Mouse (Mus musculus) CH12.LX (cell line): ENCODE data around the gene Gm20388. TPM values are rescaled to one million over a fixed set of nuclear protein-coding genes. Genes with fewer than 3 reads are reported as not detected.
A peak's percentile ranks its signal among the peaks of the same experiment; 100 is the strongest.

Experiments
- DNase-seq: peaks from one replicate; pipeline ENCODE4 v3.0.0-alpha.2; 2013; ENCODE audit errors: extremely low read depth
- H3K27ac ChIP-seq: 2 replicates; pipeline ENCODE4 v1.5.1; 2012; ENCODE audit warnings: low read depth, mild to moderate bottlenecking, control low read depth, moderate library complexity; ENCODE audit not compliant: insufficient read depth
- H3K27me3 ChIP-seq: replicated peaks from 2 replicates; pipeline ENCODE3; 2012; ENCODE audit warnings: inconsistent platforms
- H3K36me3 ChIP-seq, 2 experiments: replicated peaks in 1 of 2; 2 replicates each; pipeline versions ENCODE3 to v1.6.1; 2012; ENCODE audit warnings: inconsistent platforms in 1 of 2, low read length in 1 of 2, mild to moderate bottlenecking in 1 of 2, mixed read lengths in 1 of 2, moderate library complexity in 1 of 2; ENCODE audit not compliant: control insufficient read depth in 1 of 2, insufficient read depth in 1 of 2
- H3K4me1 ChIP-seq, 2 experiments: 2 replicates each; pipeline ENCODE4 v1.6.1; 2012; ENCODE audit warnings: inconsistent platforms in 1 of 2, moderate library complexity in 1 of 2; ENCODE audit not compliant: insufficient read depth in 2 of 2, control insufficient read depth in 1 of 2
- H3K4me2 ChIP-seq: 2 replicates; pipeline ENCODE4 v1.6.1; 2012; ENCODE audit warnings: low read depth, mild to moderate bottlenecking, control low read depth; ENCODE audit not compliant: poor library complexity, insufficient read depth, severe bottlenecking
- H3K4me3 ChIP-seq, 3 experiments: fragments of 150-350 bp in 1 of 3; sonication (generic) in 1 of 3; replicated peaks in 1 of 3; 2 replicates each; pipeline versions ENCODE3 to v1.5.1; 2011 to 2012; ENCODE audit warnings: low read depth in 2 of 3, low read length in 2 of 3, mild to moderate bottlenecking in 2 of 3, moderate library complexity in 2 of 3, control low read depth in 1 of 3, improper control_type of control experiment in 1 of 3, inconsistent platforms in 1 of 3, mixed read lengths in 1 of 3; ENCODE audit not compliant: poor library complexity in 1 of 3
- H3K79me2 ChIP-seq: replicated peaks from 2 replicates; pipeline ENCODE4 v1.6.1; 2012; ENCODE audit warnings: mild to moderate bottlenecking, moderate library complexity; ENCODE audit not compliant: control insufficient read depth, poor library complexity, insufficient read depth, severe bottlenecking; ENCODE audit errors: extremely low read depth
- H3K9ac ChIP-seq: 2 replicates; pipeline ENCODE4 v1.6.1; 2012; ENCODE audit warnings: low read depth, mild to moderate bottlenecking, control low read depth, moderate library complexity; ENCODE audit not compliant: insufficient read depth
- H3K9me3 ChIP-seq: replicated peaks from 2 replicates; pipeline ENCODE3; 2012; ENCODE audit warnings: low read length, inconsistent platforms, mixed read lengths
- BHLHE40 ChIP-seq: IDR thresholded peaks from 2 replicates; pipeline ENCODE4 v1.6.1; 2011; ENCODE audit warnings: mild to moderate bottlenecking, low read depth, low read length, improper control_type of control experiment
- CTCF ChIP-seq, 2 experiments: IDR thresholded peaks in 1 of 2; conservative IDR thresholded peaks in 1 of 2; 2 replicates each; pipeline ENCODE4 v1.5.1; 2011 to 2012; ENCODE audit warnings: low read depth in 2 of 2, low read length in 2 of 2, improper control_type of control experiment in 1 of 2, inconsistent platforms in 1 of 2, mild to moderate bottlenecking in 1 of 2, moderate library complexity in 1 of 2
- GABPA ChIP-seq: IDR thresholded peaks from 2 replicates; pipeline ENCODE4 v1.6.1; 2012; ENCODE audit warnings: low read depth, low read length, improper control_type of control experiment, inconsistent platforms; ENCODE audit not compliant: insufficient replicate concordance
- JUN ChIP-seq: IDR thresholded peaks from 2 replicates; pipeline ENCODE4 v1.6.1; 2011; ENCODE audit warnings: low read depth, mild to moderate bottlenecking, low read length, improper control_type of control experiment, moderate library complexity; ENCODE audit not compliant: insufficient read depth
- MAX ChIP-seq: IDR thresholded peaks from 2 replicates; pipeline ENCODE4 v1.6.1; 2011; ENCODE audit warnings: low read length, improper control_type of control experiment
- MYC ChIP-seq: IDR thresholded peaks from 2 replicates; pipeline ENCODE4 v1.6.1; 2011; ENCODE audit warnings: low read depth, mild to moderate bottlenecking, improper control_type of control experiment, low read length
- NRF1 ChIP-seq: IDR thresholded peaks from 2 replicates; pipeline ENCODE4 v1.6.1; 2014; ENCODE audit warnings: low read depth, mild to moderate bottlenecking, inconsistent platforms, low read length, improper control_type of control experiment, moderate library complexity
- POLR2A ChIP-seq: IDR thresholded peaks from 2 replicates; pipeline ENCODE4 v1.6.1; 2011; ENCODE audit warnings: low read depth, mild to moderate bottlenecking, improper control_type of control experiment, low read length
- RCOR1 ChIP-seq: conservative IDR thresholded peaks from 2 replicates; pipeline ENCODE4 v1.6.1; 2012; ENCODE audit warnings: low read depth, mild to moderate bottlenecking, inconsistent platforms, low read length, improper control_type of control experiment
- TCF12 ChIP-seq: IDR thresholded peaks from 2 replicates; pipeline ENCODE4 v1.6.1; 2014; ENCODE audit warnings: low read depth, mild to moderate bottlenecking, inconsistent platforms, low read length, improper control_type of control experiment
- USF1 ChIP-seq: IDR thresholded peaks from 2 replicates; pipeline ENCODE4 v1.6.1; 2014; ENCODE audit warnings: low read depth, mild to moderate bottlenecking, inconsistent platforms, low read length, improper control_type of control experiment
- USF2 ChIP-seq: conservative IDR thresholded peaks from 2 replicates; pipeline ENCODE4 v1.6.1; 2011; ENCODE audit warnings: low read depth, low read length, improper control_type of control experiment
- dilution Hi-C: fragments of 300-500 bp; cut with MboI; formaldehyde crosslinking; loops from 2 replicates; pipeline ENCODE4 v1.14.3; 2020; ENCODE audit warnings: low sequenced_read_pairs; ENCODE audit not compliant: extremely low pct_unique_long_range_greater_than_20kb, extremely low pct_ligation_motif_present
- in situ Hi-C: fragments of 300-500 bp; cut with MboI; formaldehyde crosslinking; loops from 3 replicates; pipeline ENCODE4 v1.14.3; 2019; ENCODE audit warnings: low sequenced_read_pairs, low pct_ligation_motif_present, low pct_unique_long_range_greater_than_20kb, mixed read lengths
- polyA plus RNA-seq: library from polyadenylated mRNA; unstranded; fragments of >175 nt; gene quantifications from 2 replicates; pipeline ENCODE4 v1.2.1, GENCODE M21; 2012; ENCODE audit warnings: low read depth; ENCODE audit not compliant: insufficient read length
- total RNA-seq, 2 experiments: library from RNA; depleted of rRNA; stranded (reverse); fragments of 300-350 nt in 1 of 2; fragments of >200 nt in 1 of 2; gene quantifications; 2 replicates each; pipeline ENCODE4 v1.2.3; 2012 to 2014

Gene Gm20388
- total and polyA plus RNA-seq, 3 experiments = 14.8 to 26.3 (median 22.2) TPM

GRCm38 (mm10) chr8:120180445-120180970 is 269.9 kb downstream of the Gm20388 start:
- dilution Hi-C loops = no loop called here
- no peak overlapping the region for H3K27ac ChIP-seq
- in situ Hi-C loops = loop anchor here (5.0 to 10.0 kb wide), 3 partner anchors 97 to 434 kb away; no protein-coding TSS in a partner anchor
- H3K9ac ChIP-seq = no peak overlapping the region
- no peaks in the 10 kb centered on the region for H3K36me3 ChIP-seq
- H3K4me3 ChIP-seq = no peak overlapping the region
- H3K9me3 ChIP-seq = no peaks in the 10 kb centered on the region
- H3K79me2 ChIP-seq = no peaks in the 10 kb centered on the region
- H3K4me1 ChIP-seq = peaks cover 12 to 37% of the 10 kb centered on the region in 2 experiments
- TF ChIP-seq NRF1 = no peak
- DNase-seq = no peak
- H3K27me3 ChIP-seq = peaks cover 32% of the 10 kb centered on the region
- H3K4me2 ChIP-seq = no peak overlapping the region

- no peaks in the 10 kb centered on the region for H3K9me3 ChIP-seq
- in situ Hi-C loops (loop anchor here (5.0 to 10.0 kb wide), 3 partner anchors 96 to 434 kb away; no protein-coding TSS in a partner anchor), dilution Hi-C loops (no loop called here)
- H3K4me1 ChIP-seq = peaks cover 12 to 29% of the 10 kb centered on the region in 2 experiments
- no peak overlapping the region for H3K27ac ChIP-seq
- TF ChIP-seq TCF12 = no peak
- TF ChIP-seq RCOR1 = no peak
- TF ChIP-seq MAX = no peak
- no peak for TF ChIP-seq MYC
- TF ChIP-seq POLR2A = no peak
- no peak for TF ChIP-seq GABPA
- no peak for TF ChIP-seq USF1
- TF ChIP-seq JUN = no peak
- no peak for TF ChIP-seq BHLHE40
- TF ChIP-seq USF2 = no peak
- H3K79me2 ChIP-seq = no peaks in the 10 kb centered on the region
- H3K4me2 ChIP-seq = no peak overlapping the region
- no peak overlapping the region for H3K4me3 ChIP-seq
- no peak for DNase-seq
- peaks cover 36% of the 10 kb centered on the region for H3K27me3 ChIP-seq
- H3K9ac ChIP-seq = no peak overlapping the region
- no peaks in the 10 kb centered on the region for H3K36me3 ChIP-seq
Observed at GRCm38 (mm10) chr8:120181274-120181673, 270.6 kb downstream of the Gm20388 start.

- H3K27me3 ChIP-seq = peaks cover 30% of the 10 kb centered on the region
- H3K4me3 ChIP-seq = no peak overlapping the region
- no peak overlapping the region for H3K9ac ChIP-seq
- no peaks in the 10 kb centered on the region for H3K9me3 ChIP-seq
- H3K79me2 ChIP-seq = no peaks in the 10 kb centered on the region
- no peaks in the 10 kb centered on the region for H3K36me3 ChIP-seq
- peaks cover 10 to 23% of the 10 kb centered on the region in 2 experiments for H3K4me1 ChIP-seq
- dilution Hi-C loops = no loop called here
- in situ Hi-C loops = loop anchor here (5.0 to 10.0 kb wide), 3 partner anchors 95 to 433 kb away; no protein-coding TSS in a partner anchor
- TF ChIP-seq CTCF (conservative IDR thresholded peaks at IDR 0.05 in 1 of 2, IDR thresholded peaks at IDR 0.05 in 1 of 2; ENCODE audit: low read depth in 2 of 2, low read length in 2 of 2) (peak in 1 of 2 experiments; percentile 16; a peak in 1 of 4 replicates), POLR2A (no peak)
- H3K27ac ChIP-seq = no peak overlapping the region
- no peak for DNase-seq
- no peak overlapping the region for H3K4me2 ChIP-seq
Observed at GRCm38 (mm10) chr8:120181861-120182414, 271.3 kb downstream of the Gm20388 start.
